Mouse (Mus musculus): ENCODE measurements at regions not wholly inside any gene's neighbourhood (a gene's known extent, or its start where the extent isn't known, plus 50 kb on each side); places are given as distances from the start of the nearest gene placed in this dataset.
A peak's percentile ranks its signal among the peaks of the same experiment; 100 is the strongest.

DNA sequence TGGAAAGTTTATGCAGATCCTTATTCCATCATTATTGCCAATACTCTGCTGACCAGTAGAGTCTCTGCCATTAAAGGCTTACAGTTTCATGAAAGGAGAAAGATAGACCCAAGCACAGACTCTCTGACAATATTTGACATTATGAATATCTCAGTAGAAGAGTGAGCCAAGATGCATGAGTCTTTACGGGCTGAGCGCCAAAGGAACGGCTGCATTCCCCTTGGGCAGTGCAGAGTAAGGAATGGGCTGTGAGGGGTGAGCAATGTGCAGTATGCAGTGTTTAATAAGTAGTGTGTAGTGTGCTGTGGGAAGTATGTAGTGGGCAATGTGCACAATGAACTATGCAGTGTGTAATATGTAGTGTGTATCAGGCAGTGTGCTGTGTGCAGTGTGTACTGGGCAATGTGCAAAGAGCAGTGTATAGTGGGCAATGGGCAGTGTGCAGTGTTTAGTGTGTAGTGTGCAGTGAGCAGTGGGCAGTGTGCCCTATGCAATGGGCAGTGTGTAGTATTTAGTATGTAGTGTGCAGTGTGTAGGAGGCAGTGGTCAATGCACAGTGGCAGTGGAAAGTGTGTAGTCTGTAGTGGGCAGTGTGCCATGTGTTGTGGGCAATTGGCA is 671.8 kb downstream of the 5730522E02Rik start:
- Histone ChIP-seq H3K9ac (replicated peaks) (no peak overlapping the region), H3K27ac (replicated peaks) (no peak overlapping the region), H3K9me3 (no peaks in the 10 kb centered on the region), H3K4me1 (no peaks in the 10 kb centered on the region), H3K4me3 (no peak overlapping the region), H3K4me2 (replicated peaks) (no peak overlapping the region), H3K36me3 (no peaks in the 10 kb centered on the region), H3K27me3 (no peaks in the 10 kb centered on the region)
- WGBS = 97% methylated on average over 3 of the region's 3 CpGs
- ATAC-seq (ENCODE audit: low FRiP score, low read depth) = 0 out of 2 replicates have a peak, but pooled peaks have one; percentile 38

DNA sequence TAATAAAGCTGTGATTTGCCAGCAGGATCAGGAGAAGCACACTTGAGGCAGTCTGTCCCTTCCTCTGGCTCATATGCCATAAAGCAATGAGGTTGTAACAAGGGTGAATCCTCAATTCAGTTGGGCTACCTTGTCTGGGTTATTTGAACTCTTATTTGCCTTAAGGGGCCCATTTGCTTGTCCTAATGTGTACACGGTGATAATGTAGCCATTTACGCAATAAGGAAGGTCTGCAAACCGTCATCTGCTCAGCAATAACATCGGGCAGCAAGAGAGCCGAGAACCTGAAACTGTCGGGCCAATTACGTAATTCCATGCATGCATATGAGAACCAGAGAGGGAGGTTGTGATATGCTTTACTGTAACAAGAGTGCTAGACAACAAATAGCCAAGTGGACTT is 674.5 kb downstream of the 5730522E02Rik start:
- H3K4me2 ChIP-seq (replicated peaks) = no peak overlapping the region
- WGBS = 92% methylated on average over 7 of the region's 7 CpGs
- H3K27ac ChIP-seq (replicated peaks) = no peak overlapping the region
- H3K36me3 ChIP-seq = no peaks in the 10 kb centered on the region
- H3K4me3 ChIP-seq = no peak overlapping the region
- no peak for ATAC-seq (ENCODE audit: low FRiP score, low read depth)
- H3K9ac ChIP-seq (replicated peaks) = no peak overlapping the region
- peaks cover 9% of the 10 kb centered on the region for H3K4me1 ChIP-seq
- no peaks in the 10 kb centered on the region for H3K9me3 ChIP-seq
- H3K27me3 ChIP-seq = no peaks in the 10 kb centered on the region

- WGBS = 68% methylated on average over 2 of the region's 2 CpGs
- Histone ChIP-seq H3K4me1 (peaks cover 9% of the 10 kb centered on the region), H3K4me3 (no peak overlapping the region), H3K27ac (replicated peaks) (no peak overlapping the region), H3K9ac (replicated peaks) (no peak overlapping the region), H3K4me2 (replicated peaks) (no peak overlapping the region), H3K36me3 (no peaks in the 10 kb centered on the region), H3K9me3 (no peaks in the 10 kb centered on the region), H3K27me3 (no peaks in the 10 kb centered on the region)
- ATAC-seq (ENCODE audit: low FRiP score, low read depth) = no peak
Measured at GRCm38 (mm10) chr11:25533081-25533480, 677.5 kb downstream of the 5730522E02Rik start.

DNA sequence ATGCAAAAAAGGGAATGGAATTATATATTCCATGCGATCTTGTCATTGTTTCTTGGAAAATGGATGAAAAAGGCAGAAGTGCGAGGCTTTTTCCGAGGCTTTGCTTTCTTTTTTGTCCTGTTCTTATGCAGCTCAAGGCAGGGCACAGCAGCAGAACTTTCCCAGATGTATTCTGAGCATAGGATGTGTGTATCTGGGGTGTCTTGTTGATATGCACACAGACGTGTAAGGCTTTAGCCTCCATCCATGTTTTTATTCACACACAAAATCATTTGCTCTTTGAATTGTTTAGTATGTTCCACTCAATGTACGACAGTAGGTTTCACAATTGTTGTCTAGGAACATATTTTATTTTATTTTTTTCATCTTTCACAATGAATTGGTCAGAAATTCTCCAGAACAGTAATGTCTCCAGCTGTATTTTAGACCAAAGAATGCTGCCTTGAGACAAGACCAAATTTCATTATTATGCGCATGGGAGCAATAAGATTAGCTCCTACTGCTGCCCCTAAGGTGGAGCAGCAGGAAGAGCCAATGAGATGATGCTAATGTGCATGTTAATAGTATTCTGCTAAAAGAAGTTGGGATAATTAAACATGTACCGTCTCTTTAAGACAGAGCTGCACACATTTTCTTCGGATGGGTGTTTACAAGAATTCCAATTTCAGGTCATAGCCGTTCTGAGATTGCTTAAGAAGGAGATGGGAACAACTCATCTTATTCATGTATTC is 678.7 kb downstream of the 5730522E02Rik start:
- H3K36me3 ChIP-seq = no peaks in the 10 kb centered on the region
- peak overlapping the region; percentile 49 for H3K27ac ChIP-seq (replicated peaks)
- H3K4me2 ChIP-seq (replicated peaks) = 0 out of 2 replicates have a peak overlapping the region, but pooled peaks have one; percentile 16
- no peak overlapping the region for H3K9ac ChIP-seq (replicated peaks)
- H3K4me1 ChIP-seq = peaks cover 9% of the 10 kb centered on the region
- H3K27me3 ChIP-seq = no peaks in the 10 kb centered on the region
- H3K4me3 ChIP-seq = no peak overlapping the region
- WGBS = 56% methylated on average over 9 of the region's 9 CpGs
- ATAC-seq (ENCODE audit: low FRiP score, low read depth) = peak; percentile 78
- H3K9me3 ChIP-seq = no peaks in the 10 kb centered on the region

DNA sequence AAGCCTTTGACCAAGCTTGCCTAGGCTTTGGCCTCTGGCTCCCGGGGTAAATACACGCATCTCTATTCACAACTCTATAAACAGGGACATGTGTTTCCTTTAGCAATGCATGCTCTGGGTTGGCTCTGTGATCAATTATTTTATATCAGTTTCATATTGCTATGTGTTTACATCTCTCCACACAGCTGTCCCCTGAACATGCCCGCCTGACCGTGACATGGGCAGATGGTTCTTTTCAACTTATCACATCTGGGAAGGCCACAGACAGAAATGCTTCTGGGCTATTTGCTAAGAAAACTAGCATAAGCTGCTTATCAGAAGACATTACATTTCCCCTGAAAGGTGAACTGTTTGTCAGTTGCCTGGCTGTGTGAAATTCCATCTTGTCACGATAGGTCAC is 682.5 kb downstream of the 5730522E02Rik start:
- H3K36me3 ChIP-seq = no peaks in the 10 kb centered on the region
- H3K9ac ChIP-seq (replicated peaks) = no peak overlapping the region
- peaks cover 9% of the 10 kb centered on the region for H3K4me1 ChIP-seq
- no peak for ATAC-seq (ENCODE audit: low FRiP score, low read depth)
- H3K27me3 ChIP-seq = no peaks in the 10 kb centered on the region
- no peak overlapping the region for H3K27ac ChIP-seq (replicated peaks)
- H3K4me2 ChIP-seq (replicated peaks) = no peak overlapping the region
- H3K9me3 ChIP-seq = no peaks in the 10 kb centered on the region
- no peak overlapping the region for H3K4me3 ChIP-seq
- WGBS = 83% methylated on average over 5 of the region's 5 CpGs

DNA sequence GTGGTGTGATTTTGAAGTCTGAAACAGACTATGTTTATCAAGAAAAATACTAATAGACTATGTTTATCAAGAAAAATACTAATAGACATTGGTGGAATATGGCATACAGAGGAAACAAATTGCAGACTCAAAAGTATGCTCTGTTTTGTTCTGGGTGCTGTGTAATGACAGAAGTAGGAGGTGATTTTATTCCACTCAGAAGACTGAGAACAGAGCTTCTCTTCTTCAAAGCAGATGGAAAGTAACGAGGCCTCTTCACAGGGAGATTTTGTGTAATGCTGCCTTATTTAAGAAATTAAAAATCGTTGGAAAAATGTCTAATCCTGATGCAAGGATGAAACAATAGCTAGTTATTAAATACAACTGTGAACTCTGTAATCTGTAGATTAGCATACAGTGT is 691.7 kb downstream of the 5730522E02Rik start:
- 76% methylated on average over 2 of the region's 2 CpGs for WGBS
- Histone ChIP-seq H3K4me3 (no peak overlapping the region), H3K9ac (replicated peaks) (no peak overlapping the region), H3K27ac (replicated peaks) (no peak overlapping the region), H3K36me3 (no peaks in the 10 kb centered on the region), H3K27me3 (no peaks in the 10 kb centered on the region), H3K9me3 (no peaks in the 10 kb centered on the region), H3K4me2 (replicated peaks) (no peak overlapping the region), H3K4me1 (no peaks in the 10 kb centered on the region)
- ATAC-seq (ENCODE audit: low FRiP score, low read depth) = no peak

DNA sequence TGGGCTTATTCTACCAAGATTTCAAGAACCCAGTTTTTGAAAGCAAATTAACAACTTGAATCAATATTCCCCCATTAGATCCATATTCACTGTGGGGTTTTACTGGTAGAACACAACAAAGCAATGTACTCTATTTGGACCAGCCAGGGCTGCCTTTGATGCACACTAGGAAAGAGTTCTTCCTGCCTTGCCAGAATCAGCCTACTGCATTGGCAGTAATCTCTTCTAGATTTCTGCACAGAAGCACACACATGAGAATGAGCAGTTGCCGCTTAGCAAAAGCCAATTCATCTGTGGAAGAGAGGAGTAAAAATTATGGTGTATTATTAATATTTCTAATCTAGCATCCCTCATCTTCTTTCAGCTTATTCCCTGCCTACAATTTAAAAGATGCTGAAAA is 692.4 kb downstream of the 5730522E02Rik start:
- Histone ChIP-seq H3K9ac (replicated peaks) (no peak overlapping the region), H3K9me3 (no peaks in the 10 kb centered on the region), H3K4me3 (no peak overlapping the region), H3K4me2 (replicated peaks) (no peak overlapping the region), H3K36me3 (no peaks in the 10 kb centered on the region), H3K27me3 (no peaks in the 10 kb centered on the region), H3K27ac (replicated peaks) (no peak overlapping the region), H3K4me1 (no peaks in the 10 kb centered on the region)
- WGBS = 89% methylated on average over 1 of the region's 1 CpGs
- no peak for ATAC-seq (ENCODE audit: low FRiP score, low read depth)

DNA sequence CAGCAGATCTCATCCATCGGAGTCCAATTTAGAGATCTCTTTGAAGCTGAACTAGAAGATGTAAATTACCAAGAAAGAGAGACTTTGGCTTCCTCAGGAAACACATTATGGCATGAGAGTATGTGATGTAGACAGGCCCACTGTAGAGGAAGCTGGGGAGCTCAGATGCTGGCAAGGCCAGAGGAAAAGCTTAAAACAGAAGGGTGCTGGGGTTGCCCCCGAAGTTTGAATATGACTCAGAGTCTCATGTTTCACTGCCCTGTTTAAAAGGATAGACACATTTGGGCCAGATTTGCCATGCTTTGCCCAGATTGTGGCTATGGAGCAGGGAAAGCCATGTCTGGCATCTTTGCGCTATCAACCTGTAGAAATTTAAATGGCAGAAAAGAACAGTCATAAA is 705.1 kb downstream of the 5730522E02Rik start:
- no peaks in the 10 kb centered on the region for H3K27me3 ChIP-seq
- H3K27ac ChIP-seq (replicated peaks) = no peak overlapping the region
- ATAC-seq (ENCODE audit: low FRiP score, low read depth) = no peak
- no peaks in the 10 kb centered on the region for H3K9me3 ChIP-seq
- H3K4me2 ChIP-seq (replicated peaks) = no peak overlapping the region
- 92% methylated on average over 3 of the region's 3 CpGs for WGBS
- no peak overlapping the region for H3K9ac ChIP-seq (replicated peaks)
- no peak overlapping the region for H3K4me3 ChIP-seq
- H3K36me3 ChIP-seq = no peaks in the 10 kb centered on the region
- H3K4me1 ChIP-seq = no peaks in the 10 kb centered on the region

GRCm38 (mm10) chr11:25473682-25474365 is 736.7 kb downstream of the 5730522E02Rik start:
- no peaks in the 10 kb centered on the region for H3K9me3 ChIP-seq
- no peak overlapping the region for H3K4me2 ChIP-seq (replicated peaks)
- no peak overlapping the region for H3K9ac ChIP-seq (replicated peaks)
- WGBS = 43% methylated on average over 2 of the region's 2 CpGs
- H3K4me3 ChIP-seq = no peak overlapping the region
- H3K27me3 ChIP-seq = no peaks in the 10 kb centered on the region
- no peaks in the 10 kb centered on the region for H3K36me3 ChIP-seq
- no peak overlapping the region for H3K27ac ChIP-seq (replicated peaks)
- peaks cover 6% of the 10 kb centered on the region; the same call in 1 of the 2 replicates for H3K4me1 ChIP-seq
- ATAC-seq (ENCODE audit: low FRiP score, low read depth) = no peak

- no peaks in the 10 kb centered on the region for H3K36me3 ChIP-seq
- H3K4me2 ChIP-seq (replicated peaks) = no peak overlapping the region
- peak; percentile 12; the same call in 1 of the 2 replicates for ATAC-seq (ENCODE audit: low FRiP score, low read depth)
- no peak overlapping the region for H3K9ac ChIP-seq (replicated peaks)
- no peak overlapping the region for H3K27ac ChIP-seq (replicated peaks)
- no peaks in the 10 kb centered on the region for H3K27me3 ChIP-seq
- 35% methylated on average over 6 of the region's 6 CpGs for WGBS
- peaks cover 6% of the 10 kb centered on the region; the same call in 1 of the 2 replicates for H3K4me1 ChIP-seq
- H3K4me3 ChIP-seq = no peak overlapping the region
- no peaks in the 10 kb centered on the region for H3K9me3 ChIP-seq
Measured at GRCm38 (mm10) chr11:25469819-25470218, 740.7 kb downstream of the 5730522E02Rik start.

DNA sequence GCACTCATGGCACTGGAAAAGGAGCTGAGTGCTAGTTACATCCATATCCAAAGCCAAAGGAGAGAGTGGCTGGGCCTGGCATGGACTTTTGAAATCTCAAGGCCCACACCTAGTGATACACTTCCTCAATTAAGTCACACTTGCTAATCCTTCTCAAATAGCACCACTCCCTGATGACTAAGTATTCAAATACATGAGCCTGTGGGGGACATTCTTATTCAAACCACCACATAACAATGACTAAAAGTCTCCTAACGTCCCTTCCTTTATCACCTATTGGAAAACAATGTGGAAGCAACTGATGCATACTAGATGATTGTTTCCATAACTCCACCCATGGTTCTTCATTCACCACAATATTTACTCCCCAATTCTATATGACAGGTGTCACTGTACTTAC is 773.4 kb downstream of the 5730522E02Rik start:
- no peak for ATAC-seq (ENCODE audit: low FRiP score, low read depth)
- H3K4me1 ChIP-seq = no peaks in the 10 kb centered on the region
- H3K27me3 ChIP-seq = no peaks in the 10 kb centered on the region
- H3K4me2 ChIP-seq (replicated peaks) = no peak overlapping the region
- H3K4me3 ChIP-seq = no peak overlapping the region
- H3K27ac ChIP-seq (replicated peaks) = no peak overlapping the region
- WGBS = 67% methylated on average over 1 of the region's 1 CpGs
- H3K9me3 ChIP-seq = no peaks in the 10 kb centered on the region
- no peak overlapping the region for H3K9ac ChIP-seq (replicated peaks)
- no peaks in the 10 kb centered on the region for H3K36me3 ChIP-seq

DNA sequence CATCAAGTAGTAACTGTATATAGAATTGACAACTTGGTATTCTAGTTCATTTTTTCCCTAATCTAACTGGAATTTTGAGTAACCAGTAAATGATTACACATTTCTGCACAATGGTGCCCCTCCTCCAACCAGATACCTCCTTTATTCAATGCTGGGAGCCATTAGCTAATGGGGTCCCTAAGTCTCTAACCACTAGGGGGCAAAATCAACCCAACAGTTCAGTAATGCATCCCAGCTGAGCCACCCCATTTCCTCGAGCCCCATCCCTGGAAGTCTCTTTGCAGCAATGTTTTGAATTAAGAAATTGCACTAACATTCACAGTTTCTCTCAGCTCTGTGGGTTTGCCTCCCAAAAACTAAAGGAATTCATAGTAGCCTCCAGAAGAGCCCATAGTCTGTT is 774.9 kb downstream of the 5730522E02Rik start:
- H3K9ac ChIP-seq (replicated peaks) = no peak overlapping the region
- no peak overlapping the region for H3K4me2 ChIP-seq (replicated peaks)
- no peak for ATAC-seq (ENCODE audit: low FRiP score, low read depth)
- 29% methylated on average over 1 of the region's 1 CpGs for WGBS
- no peaks in the 10 kb centered on the region for H3K27me3 ChIP-seq
- H3K9me3 ChIP-seq = no peaks in the 10 kb centered on the region
- no peak overlapping the region for H3K4me3 ChIP-seq
- H3K36me3 ChIP-seq = no peaks in the 10 kb centered on the region
- no peak overlapping the region for H3K27ac ChIP-seq (replicated peaks)
- H3K4me1 ChIP-seq = no peaks in the 10 kb centered on the region
